Mouse (Mus musculus) gastrocnemius, postnatal 36 days (tissue): ENCODE measurements around the gene Mcoln2. TPM values are rescaled to one million over a fixed set of nuclear protein-coding genes. Genes with fewer than 3 reads are reported as not detected.
"Not testable (repeated sequence)": the region's sequence is repeated elsewhere in the genome, so short reads cannot be mapped to it uniquely, and the experiment has no call there.

Source experiments
- DNase-seq, 2 experiments: peaks; one replicate each; pipeline ENCODE4 v3.0.0; 2022
- intact Hi-C: fragments of 180-260 bp; cut with DNase I; formaldehyde crosslinking; loops from one replicate; pipeline ENCODE4 v1.15.1; 2025
- total RNA-seq, 2 experiments: library from RNA; stranded (reverse); gene quantifications; 2 replicates each; pipeline ENCODE4 v1.2.3; 2021

Mcoln2 gene
- total RNA-seq, 2 experiments from 2014 or later = 0.51 TPM; not detected in 1

- intact Hi-C loops = loop anchor here (5.0 kb wide), 1 partner anchor 238 kb away; no protein-coding TSS in a partner anchor
- DNase-seq = no peak
Observed at GRCm38 (mm10) chr3:146180341-146180740, 30.7 kb downstream of the Mcoln2 start.

DNA sequence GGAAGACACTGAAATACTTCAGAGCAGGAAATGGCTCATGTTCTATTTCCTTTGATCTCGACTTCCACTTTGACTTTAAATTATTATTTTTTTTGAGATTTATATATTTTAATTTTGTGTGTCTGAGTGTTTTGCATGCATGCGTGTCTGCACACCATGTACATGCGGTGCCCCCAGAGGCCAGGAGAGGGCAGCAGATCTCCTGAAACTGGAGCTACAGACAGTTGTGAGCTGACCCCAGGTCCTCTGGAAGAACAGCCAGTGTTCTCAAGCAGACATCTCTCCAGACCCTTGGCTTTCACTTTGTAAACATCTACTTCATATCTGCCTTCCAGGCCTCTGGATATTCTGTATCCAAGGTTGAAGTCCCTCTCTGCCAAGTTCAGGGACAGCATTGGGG lies 31.4 kb downstream of the Mcoln2 start:
- intact Hi-C loops = loop anchor here (5.0 kb wide), 1 partner anchor 239 kb away; no protein-coding TSS in a partner anchor
- no peak for DNase-seq

DNA sequence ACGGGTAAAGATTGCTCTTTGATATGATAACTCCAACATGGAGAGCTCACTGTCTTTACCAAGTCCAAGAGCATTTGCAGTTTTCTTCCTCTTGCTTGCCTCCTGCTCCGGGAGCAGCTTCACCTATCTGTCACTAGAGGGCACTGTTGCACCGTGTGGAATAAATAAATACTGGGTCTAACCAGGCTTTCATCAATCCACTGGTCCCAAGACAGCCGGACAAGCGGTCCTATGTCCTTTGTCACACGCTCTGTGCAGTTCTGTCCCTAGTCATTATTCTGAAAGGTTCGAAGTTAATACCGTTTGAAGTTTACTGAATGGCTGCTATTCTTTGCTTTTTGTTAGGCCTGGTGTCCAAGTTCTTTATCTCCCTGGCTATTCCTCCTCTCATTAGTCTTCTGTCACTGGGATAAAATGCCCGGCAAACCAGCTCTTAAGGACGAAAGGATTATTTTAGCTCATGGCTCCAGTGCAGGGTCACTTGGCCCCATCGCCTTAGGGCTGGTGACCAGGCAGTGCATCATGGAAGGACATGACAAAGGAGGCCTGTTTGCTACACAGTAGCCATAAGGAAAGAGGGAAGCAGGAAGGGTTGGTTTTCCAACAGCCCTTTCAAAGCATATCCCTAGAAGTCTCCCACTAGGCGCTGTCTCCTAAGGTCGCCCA lies 35.5 kb downstream of the Mcoln2 start:
- intact Hi-C loops = loop anchor here (5.0 kb wide), 2 partner anchors 142 to 243 kb away; no protein-coding TSS in a partner anchor

GRCm38 (mm10) chr3:146186033-146186432 lies 36.4 kb downstream of the Mcoln2 start:
- intact Hi-C loops = loop anchor here (5.0 kb wide), 1 partner anchor 141 kb away; no protein-coding TSS in a partner anchor
- DNase-seq = no peak

More for the DNA sequence above, 35.5 kb downstream of the Mcoln2 start:
- DNase-seq = peak in 1 of 2 experiments; percentile 24

DNA sequence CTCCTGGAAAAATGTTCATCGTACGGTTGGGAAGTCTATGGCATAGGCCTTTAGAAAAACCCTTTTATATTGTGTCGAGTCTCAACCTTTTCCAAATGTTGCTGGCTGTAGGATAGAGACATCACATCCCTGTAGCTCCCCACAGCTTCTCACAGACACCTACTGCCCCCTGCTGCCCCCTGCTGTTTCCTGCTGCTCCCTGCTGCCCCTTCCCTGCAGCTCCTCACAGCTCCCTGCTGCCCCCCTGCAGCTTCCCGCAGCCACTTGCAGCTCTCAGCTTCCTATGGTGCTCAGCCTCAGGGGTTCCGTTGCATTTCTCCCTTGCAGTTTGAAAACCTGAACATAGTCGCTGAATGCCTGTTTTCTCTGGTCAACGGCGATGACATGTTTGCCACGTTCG lies 40.3 kb downstream of the Mcoln2 start:
- intact Hi-C loops = loop anchor here (5.0 kb wide), 1 partner anchor 137 kb away; no protein-coding TSS in a partner anchor
- no peak for DNase-seq

GRCm38 (mm10) chr3:146192507-146192906 lies 42.9 kb downstream of the Mcoln2 start:
- DNase-seq = no peak
- intact Hi-C loops = no loop called here

DNA sequence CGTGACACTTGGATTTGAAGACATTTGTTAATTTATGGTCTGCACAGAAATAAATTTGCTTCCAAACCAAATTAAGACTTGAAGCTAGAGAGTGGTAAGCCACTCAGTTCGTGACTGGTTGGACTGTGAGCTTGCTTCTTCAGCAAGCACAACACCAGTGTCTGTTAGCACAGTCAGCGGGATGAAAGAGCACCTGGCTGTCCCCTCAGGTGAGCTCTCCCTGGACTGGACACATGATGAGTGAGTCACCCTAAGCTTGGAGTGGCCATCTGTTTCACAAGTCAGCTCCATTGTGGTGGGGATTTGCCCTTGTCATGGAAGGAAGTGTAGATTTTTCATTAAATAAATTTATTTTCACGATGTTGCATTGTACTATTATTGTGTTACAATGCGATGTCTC lies 45.5 kb downstream of the Mcoln2 start:
- no peak for DNase-seq
- intact Hi-C loops = no loop called here

- DNase-seq = no peak
- intact Hi-C loops = no loop called here
Observed at GRCm38 (mm10) chr3:146196301-146196700, 46.7 kb downstream of the Mcoln2 start.

- intact Hi-C loops = no loop called here
- no peak for DNase-seq
Observed at GRCm38 (mm10) chr3:146196780-146197743, 47.4 kb downstream of the Mcoln2 start.

GRCm38 (mm10) chr3:146197785-146198184 lies 48.2 kb downstream of the Mcoln2 start:
- no peak for DNase-seq
- intact Hi-C loops = no loop called here

DNA sequence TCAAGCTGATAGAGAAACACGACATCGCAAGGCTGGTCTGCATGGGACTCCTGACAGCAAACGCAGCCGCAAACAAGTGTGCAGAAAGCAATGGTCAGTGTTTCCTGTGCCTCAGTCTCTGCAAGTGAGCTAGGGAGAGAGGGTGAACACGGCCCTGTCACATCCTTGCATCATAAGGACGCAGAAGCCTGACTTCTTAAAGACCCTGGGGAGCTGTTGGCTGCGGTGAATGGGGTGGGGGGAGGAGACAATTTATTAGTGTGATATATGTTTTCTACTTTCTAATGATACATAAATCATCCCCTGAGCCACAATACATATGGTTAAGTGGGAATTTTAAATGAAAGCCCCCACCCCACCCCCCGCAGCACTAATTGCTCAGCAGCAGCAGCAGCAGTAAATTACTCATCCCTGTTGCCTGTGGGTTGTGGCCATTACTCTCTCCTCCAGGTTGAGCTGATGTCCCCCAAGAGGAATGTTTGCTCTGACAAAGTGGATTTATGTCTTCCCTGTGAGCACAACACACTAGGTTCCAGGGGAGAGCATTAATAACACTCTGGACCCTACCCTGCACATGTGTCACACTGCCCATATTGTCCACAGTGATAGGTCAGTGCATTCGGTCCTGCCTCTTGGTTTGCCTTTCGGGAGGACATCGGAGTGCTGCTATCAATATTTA lies 49.3 kb downstream of the Mcoln2 start:
- intact Hi-C loops = no loop called here
- no peak for DNase-seq

- DNase-seq = no peak
- intact Hi-C loops = no loop called here
Observed at GRCm38 (mm10) chr3:146199486-146199885, 49.9 kb downstream of the Mcoln2 start.

DNA sequence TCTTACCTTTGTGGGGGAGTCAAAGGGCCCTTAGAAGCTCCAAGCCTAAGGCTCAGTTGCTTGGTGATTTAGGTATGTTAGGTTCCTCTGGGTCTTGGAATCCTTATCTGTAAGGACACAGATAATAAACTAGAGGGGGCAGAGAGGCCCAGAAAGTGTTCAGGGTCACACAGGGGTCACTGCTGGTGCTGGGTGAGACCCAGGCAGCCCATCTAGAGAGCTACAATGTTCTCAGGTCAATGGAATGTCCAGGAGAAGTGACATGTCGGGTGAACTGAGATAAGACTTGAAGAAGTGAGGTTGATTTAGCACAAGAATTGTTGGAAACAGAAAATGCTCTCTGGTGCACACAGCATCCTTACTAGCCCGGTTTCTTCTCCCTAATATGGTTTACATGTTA lies 54.7 kb downstream of the Mcoln2 start:
- intact Hi-C loops = no loop called here
- no peak for DNase-seq

GRCm38 (mm10) chr3:146205305-146205704 lies 55.7 kb downstream of the Mcoln2 start:
- intact Hi-C loops = no loop called here
- DNase-seq = no peak

GRCm38 (mm10) chr3:146206635-146207034 lies 57.0 kb downstream of the Mcoln2 start:
- intact Hi-C loops = no loop called here
- no peak for DNase-seq

DNA sequence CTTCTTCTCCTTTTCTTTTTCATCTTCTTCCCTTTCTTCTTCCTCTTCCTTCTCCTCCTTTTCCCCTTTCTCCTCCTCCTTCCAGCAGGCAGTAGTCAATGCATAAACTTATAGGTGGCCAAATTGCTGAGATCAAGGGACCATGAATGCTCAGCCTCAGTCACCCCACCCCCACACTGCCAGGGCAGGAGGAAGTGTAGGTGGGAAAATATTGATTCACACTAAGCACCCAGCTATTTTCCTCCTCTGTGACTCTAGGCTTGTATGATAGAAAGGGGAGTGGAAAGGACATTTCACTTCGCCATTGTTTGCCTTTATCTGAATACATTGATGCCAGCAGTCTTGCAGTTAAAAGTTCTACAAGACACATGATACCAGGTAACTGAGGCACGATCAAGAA lies 57.8 kb downstream of the Mcoln2 start:
- intact Hi-C loops = no loop called here
- DNase-seq = no peak

- DNase-seq, intact Hi-C loops: not testable (repeated sequence)
Observed at GRCm38 (mm10) chr3:146209759-146210158, 60.1 kb downstream of the Mcoln2 start.

DNA sequence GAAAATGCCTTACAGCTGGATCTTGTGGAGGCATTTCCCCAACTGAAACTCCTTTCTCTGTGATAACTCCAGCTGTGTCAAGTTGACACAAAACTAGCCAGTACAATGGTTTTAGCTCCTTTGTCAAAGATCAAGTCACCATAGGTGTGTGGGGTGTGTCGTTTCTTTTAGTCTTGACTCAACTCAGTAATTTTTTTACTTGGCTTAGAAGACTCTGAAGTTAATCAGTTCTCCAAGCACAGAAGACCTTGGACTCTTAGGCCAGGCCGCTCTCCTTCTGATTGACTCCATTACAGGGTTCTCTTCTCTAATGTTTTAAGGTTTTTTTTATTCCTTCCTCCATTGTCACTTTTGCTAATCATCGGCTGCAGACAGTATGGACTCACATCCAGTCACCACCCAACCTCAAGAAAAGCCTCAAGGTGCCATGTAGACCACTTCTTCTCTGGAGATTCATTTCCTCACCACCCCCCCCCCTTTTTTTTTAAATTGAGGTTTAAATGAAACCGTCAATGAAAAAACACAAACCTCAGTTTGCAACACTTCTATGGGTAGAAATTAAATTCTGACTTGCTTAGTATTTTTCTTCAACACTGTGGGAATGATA lies 61.6 kb downstream of the Mcoln2 start:
- no peak for DNase-seq
- intact Hi-C loops = no loop called here

DNA sequence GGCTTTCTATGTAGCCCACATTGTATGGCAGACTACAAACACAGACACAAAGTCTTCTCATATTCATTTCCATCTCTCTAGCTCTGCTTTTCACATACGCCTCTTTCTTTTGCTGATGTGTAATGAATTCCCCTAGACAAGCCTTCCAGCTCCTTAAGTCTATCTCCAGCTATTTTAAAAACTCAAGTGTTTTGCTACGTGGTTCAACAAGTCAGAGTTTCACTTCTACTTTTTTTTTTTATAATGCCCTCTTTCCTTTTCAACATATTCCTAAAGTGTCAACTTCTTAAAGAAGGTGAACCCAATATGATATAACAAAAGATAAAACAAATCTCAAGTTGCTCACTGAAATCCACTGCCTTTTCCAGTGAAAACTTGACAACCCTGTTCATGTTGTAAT lies 62.3 kb downstream of the Mcoln2 start:
- intact Hi-C loops = no loop called here
- DNase-seq = no peak

- intact Hi-C loops = no loop called here
Observed at GRCm38 (mm10) chr3:146213336-146213735, 63.7 kb downstream of the Mcoln2 start.

More at GRCm38 (mm10) chr3:146213336-146213735, 63.7 kb downstream of the Mcoln2 start:
- no peak for DNase-seq
